ENCODE assay signal across 22 mouse cellular contexts in the genomic region with DNA sequence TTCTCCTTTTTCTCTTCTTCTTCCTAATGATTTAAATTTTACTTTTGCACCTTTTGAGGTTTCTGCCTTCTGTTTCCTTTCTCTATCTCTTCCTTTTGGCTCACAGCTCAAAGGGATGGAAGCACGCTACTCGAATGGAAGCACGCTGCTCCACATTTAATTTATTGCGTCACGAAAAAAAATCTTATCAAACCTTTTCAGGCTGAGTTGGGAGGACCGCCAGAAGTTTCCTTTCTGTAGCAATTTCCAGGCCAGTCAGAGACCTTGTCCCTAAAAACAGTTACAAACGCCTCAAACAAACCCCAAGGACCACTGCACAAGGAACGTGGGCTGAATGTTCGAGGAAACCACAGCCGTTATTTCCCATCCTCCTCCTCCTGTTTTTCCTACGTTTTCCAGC.
A peak's percentile ranks its signal among the peaks of the same experiment; 100 is the strongest.
DNase-seq lines count a peak whose midpoint lies in the region; ATAC-seq and TF ChIP-seq lines count a peak whose summit lies in the region.
"Had no signal": no experiment of that assay in that cellular context is flagged by ENCODE, and none has a peak within 500 bp of the region (broad histone marks: within the 10 kb centered on the region; RNA-seq: fewer than 3 reads in every experiment).

No protein-coding gene starts in this region.

- H3K4me2 ChIP-seq in liver, embryonic 11.5 days = no peak overlapping the region
- H3K4me2 ChIP-seq in neural tube, embryonic 15.5 days = no peak overlapping the region
- H3K4me2 ChIP-seq: forebrain, embryonic 12.5 days; heart, embryonic 12.5 days; limb, embryonic 15.5 days had no signal

- H3K9ac ChIP-seq in liver, embryonic 11.5 days (ENCODE audit: low read depth, low read length) = no peak overlapping the region
- H3K9ac ChIP-seq in neural tube, embryonic 15.5 days (replicated peaks) = no peak overlapping the region
- H3K9ac ChIP-seq: forebrain, embryonic 12.5 days; heart, embryonic 12.5 days; limb, embryonic 15.5 days; liver, postnatal 0 days had no signal

- TF ChIP-seq CTCF in testis, adult 2 months (IDR thresholded peaks at IDR 0.05; ENCODE audit: control insufficient read depth, insufficient read depth, insufficient replicate concordance, low read depth, low read length) = no peak

- H3K36me3 ChIP-seq in testis, adult 2 months (ENCODE audit: control insufficient read depth, insufficient read depth, low read length) = no peaks in the 10 kb centered on the region
- H3K36me3 ChIP-seq in liver, embryonic 11.5 days (ENCODE audit: control insufficient read depth, insufficient read depth, low read length) = no peaks in the 10 kb centered on the region
- H3K36me3 ChIP-seq in neural tube, embryonic 15.5 days = no peaks in the 10 kb centered on the region
- H3K36me3 ChIP-seq: forebrain, embryonic 12.5 days; G1E; heart, embryonic 12.5 days; limb, embryonic 15.5 days had no signal

- H3K4me1 ChIP-seq in testis, adult 2 months (ENCODE audit: control insufficient read depth, insufficient read depth, low read length) = peaks cover 2% of the 10 kb centered on the region; the same call in 1 of the 2 replicates
- H3K4me1 ChIP-seq in liver, embryonic 11.5 days (replicated peaks; ENCODE audit: control insufficient read depth, insufficient read depth, low read length) = no peaks in the 10 kb centered on the region
- peaks cover 5% of the 10 kb centered on the region; the same call in 1 of the 2 replicates for H3K4me1 ChIP-seq in neural tube, embryonic 15.5 days
- H3K4me1 ChIP-seq: forebrain, embryonic 12.5 days; megakaryocyte, embryonic 14.5 days had no signal

- peak overlapping the region; percentile 22 for H3K4me3 ChIP-seq in testis, adult 2 months (ENCODE audit: control insufficient read depth, low read depth, low read length)
- no peak overlapping the region for H3K4me3 ChIP-seq in liver, embryonic 11.5 days (ENCODE audit: low read depth, low read length)
- no peak overlapping the region for H3K4me3 ChIP-seq in neural tube, embryonic 15.5 days (replicated peaks)
- H3K4me3 ChIP-seq: forebrain, embryonic 12.5 days; heart, embryonic 12.5 days; limb, embryonic 15.5 days; megakaryocyte, embryonic 14.5 days had no signal

- H3K27ac ChIP-seq in testis, adult 2 months (ENCODE audit: control insufficient read depth, insufficient read depth, low read depth, low read length) = no peak overlapping the region
- no peak overlapping the region for H3K27ac ChIP-seq in liver, embryonic 11.5 days (ENCODE audit: low read depth, low read length)
- H3K27ac ChIP-seq in neural tube, embryonic 15.5 days (replicated peaks) = no peak overlapping the region
- H3K27ac ChIP-seq: forebrain, embryonic 12.5 days; limb, embryonic 15.5 days had no signal

- H3K27me3 ChIP-seq in testis, adult 2 months (ENCODE audit: control insufficient read depth, insufficient read depth, low read length) = no peaks in the 10 kb centered on the region
- H3K27me3 ChIP-seq in liver, embryonic 11.5 days (replicated peaks; ENCODE audit: control insufficient read depth, insufficient read depth, low read length) = no peaks in the 10 kb centered on the region
- no peaks in the 10 kb centered on the region for H3K27me3 ChIP-seq in neural tube, embryonic 15.5 days (replicated peaks)
- H3K27me3 ChIP-seq: forebrain, embryonic 12.5 days; heart, embryonic 12.5 days; limb, embryonic 15.5 days; megakaryocyte, embryonic 14.5 days had no signal

- no peak for TF ChIP-seq POLR2A in testis, adult 2 months (IDR thresholded peaks at IDR 0.05; ENCODE audit: control insufficient read depth, low read depth, low read length)

- no peaks in the 10 kb centered on the region for H3K9me3 ChIP-seq in liver, embryonic 11.5 days (ENCODE audit: control insufficient read depth, low read length)
- no peaks in the 10 kb centered on the region for H3K9me3 ChIP-seq in neural tube, embryonic 15.5 days (replicated peaks)
- H3K9me3 ChIP-seq: forebrain, embryonic 12.5 days; G1E; heart, embryonic 12.5 days; limb, embryonic 15.5 days; megakaryocyte, embryonic 14.5 days had no signal

- DNase-seq in adrenal gland, adult (ENCODE audit: inconsistent age in 2 of 2, low spot score in 1 of 2) = peak; percentile 37 to 87
- DNase-seq in adrenal gland, adult 18-20 months (ENCODE audit: low spot score in 2 of 2) = no peak
- peak; percentile 21 for DNase-seq in kidney, postnatal 10 days
- no peak for DNase-seq in kidney, adult 8-10 months
- DNase-seq in liver, embryonic 11.5 days (ENCODE audit: low spot score) = no peak
- DNase-seq: cerebellum, postnatal 14 days; gastrocnemius, postnatal 14 days; liver, postnatal 0 days; right cerebral cortex, postnatal 14 days; thymus, postnatal 36 days had no signal

- WGBS in liver, embryonic 11.5 days = 49% methylated on average over 11 of the region's 11 CpGs
- 83% methylated on average over 11 of the region's 11 CpGs for WGBS in neural tube, embryonic 15.5 days

- peak; percentile 50 for ATAC-seq in common myeloid progenitor, adult 5-6 weeks (replicated peaks; ENCODE audit: low read depth, poor library complexity, severe bottlenecking)
- no peak for ATAC-seq in liver, embryonic 11.5 days (replicated peaks; ENCODE audit: low FRiP score)
- ATAC-seq in neural tube, embryonic 15.5 days (ENCODE audit: low FRiP score) = no peak
- ATAC-seq: CD4-positive, CD25-positive, alpha-beta regulatory T cell, adult 4 months; hindbrain, embryonic 16.5 days; intestine, postnatal 0 days; liver, postnatal 0 days; midbrain, embryonic 16.5 days had no signal

Comparison
In these comparisons a context has a peak if more than half of its experiments do, and no peak if none do; other contexts are left out.
1. DNase-seq: peak in adrenal gland, adult (2 of 2) and kidney, postnatal 10 days (single experiment); none in adrenal gland, adult 18-20 months (0 of 2), kidney, adult 8-10 months (0 of 2) and liver, embryonic 11.5 days (single experiment).